Mouse (Mus musculus): Measurements from ENCODE around the gene Kcnq5. TPM values are rescaled to one million over a fixed set of nuclear protein-coding genes. Genes with fewer than 3 reads are reported as not detected.
"Not testable (repeated sequence)": the region's sequence is repeated elsewhere in the genome, so short reads cannot be mapped to it uniquely, and the experiment has no call there.

Kcnq5 gene
- total RNA-seq, 2 experiments from 2014 or later, result 1.8 to 3.0 TPM

GRCm38 (mm10) chr1:21650820-21651219, 310.9 kb downstream of the Kcnq5 start:
- no peak for DNase-seq (ENCODE audit: low spot score in 2 of 2)

- DNase-seq (ENCODE audit: low spot score in 2 of 2), result no peak
Measured at GRCm38 (mm10) chr1:21635406-21635805, 326.3 kb downstream of the Kcnq5 start.

DNA sequence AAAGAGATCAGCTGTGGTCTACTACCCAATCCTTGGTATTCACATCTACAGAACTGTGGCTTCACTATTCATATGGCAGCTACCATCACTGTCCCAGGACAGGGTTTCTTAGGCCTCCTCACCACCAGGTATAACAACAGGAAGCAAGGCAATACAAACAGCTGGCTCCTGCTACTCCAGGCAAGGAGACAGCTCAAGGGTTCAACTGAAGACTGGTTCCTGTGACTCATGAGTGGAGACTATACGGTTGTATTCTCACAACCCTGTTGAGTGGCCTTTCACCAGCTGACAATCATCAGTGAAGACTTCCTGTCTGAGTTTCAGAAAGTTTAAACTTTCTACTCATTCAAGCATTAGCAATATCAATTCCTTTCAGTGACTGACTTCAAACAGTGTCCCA, 327.7 kb downstream of the Kcnq5 start:
- DNase-seq (ENCODE audit: low spot score in 2 of 2), result no peak

DNA sequence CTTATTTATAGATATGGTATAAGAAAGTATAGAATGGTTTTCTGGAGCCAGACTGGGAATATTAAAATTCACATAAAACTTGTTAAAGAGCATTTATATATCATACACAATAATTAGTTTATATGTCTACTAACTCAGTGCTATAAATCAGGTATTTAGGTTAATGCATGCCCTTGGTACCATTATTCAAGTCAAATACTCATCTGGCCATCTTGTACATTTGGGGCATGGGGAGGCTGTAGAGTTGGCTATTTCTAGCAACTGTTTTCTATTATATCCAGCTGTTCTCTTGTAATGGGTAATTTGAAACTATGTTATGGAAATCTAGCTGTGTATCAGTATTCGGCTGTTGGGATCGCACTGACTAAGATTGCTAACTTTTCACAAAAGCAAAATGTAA, 339.3 kb downstream of the Kcnq5 start:
- no peak for DNase-seq (ENCODE audit: low spot score in 2 of 2)

DNA sequence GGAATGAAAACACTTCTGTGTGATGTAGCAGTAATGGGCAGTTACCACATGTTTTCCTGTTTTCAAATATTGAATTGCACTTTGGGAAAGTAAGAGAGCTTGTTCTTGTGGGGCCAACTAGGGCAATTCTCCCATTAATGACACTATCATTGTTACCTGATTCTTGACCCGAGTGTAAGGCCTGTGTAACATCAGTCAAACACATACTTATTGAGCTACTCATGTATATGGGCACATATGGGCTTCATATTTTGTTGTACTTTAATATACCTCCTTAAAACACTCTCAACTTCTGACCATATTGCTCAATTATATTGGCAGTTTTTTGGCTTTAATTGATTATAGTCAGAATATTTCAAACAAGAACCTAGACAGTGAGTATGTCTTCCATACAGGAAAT, 339.7 kb downstream of the Kcnq5 start:
- DNase-seq (ENCODE audit: low spot score in 2 of 2), result no peak

GRCm38 (mm10) chr1:21618712-21619111, 343.0 kb downstream of the Kcnq5 start:
- no peak for DNase-seq (ENCODE audit: low spot score in 2 of 2)

- no peak for DNase-seq (ENCODE audit: low spot score in 2 of 2)
Measured at GRCm38 (mm10) chr1:21616666-21617065, 345.1 kb downstream of the Kcnq5 start.

DNA sequence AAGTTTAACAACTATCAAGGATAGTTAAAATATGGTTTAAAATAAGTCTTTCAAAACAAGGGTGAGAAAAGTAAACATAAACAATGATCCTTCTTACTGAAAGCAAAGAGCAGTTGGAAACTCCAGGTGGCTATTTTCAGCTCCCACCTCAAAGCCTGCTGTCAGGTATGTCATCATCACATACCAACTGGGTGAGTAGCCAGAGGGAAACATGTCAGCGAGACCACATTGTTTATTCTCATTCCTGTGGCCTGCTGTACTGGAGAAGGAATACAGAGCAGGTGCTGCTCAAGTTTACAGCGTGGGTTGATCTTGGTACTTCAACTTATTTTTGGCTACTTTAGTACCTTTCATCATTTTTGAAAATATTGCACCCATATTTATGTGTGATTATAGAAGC, 347.8 kb downstream of the Kcnq5 start:
- DNase-seq (ENCODE audit: low spot score in 2 of 2), result no peak

DNA sequence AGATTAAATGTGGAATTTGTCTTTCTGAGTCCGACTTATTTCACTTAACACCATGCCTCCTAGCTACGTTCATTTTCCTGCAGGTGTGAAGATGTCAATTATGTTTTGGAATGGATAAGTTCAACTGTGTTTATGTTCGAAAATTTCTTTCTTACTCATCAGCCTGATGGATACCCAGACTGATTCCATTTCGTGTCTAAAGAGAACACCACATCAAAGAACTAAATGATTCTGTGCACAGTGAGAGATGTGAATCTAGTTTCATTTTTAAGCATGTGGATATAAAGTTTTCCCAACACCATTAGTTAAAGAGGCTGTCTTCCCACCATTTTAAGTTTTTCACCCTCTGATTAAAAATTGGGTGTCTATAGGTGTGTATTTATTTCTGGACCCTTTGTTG, 357.7 kb downstream of the Kcnq5 start:
- DNase-seq (ENCODE audit: low spot score in 2 of 2), result no peak

GRCm38 (mm10) chr1:21602567-21602966, 359.2 kb downstream of the Kcnq5 start:
- DNase-seq (ENCODE audit: low spot score in 2 of 2), result no peak

DNA sequence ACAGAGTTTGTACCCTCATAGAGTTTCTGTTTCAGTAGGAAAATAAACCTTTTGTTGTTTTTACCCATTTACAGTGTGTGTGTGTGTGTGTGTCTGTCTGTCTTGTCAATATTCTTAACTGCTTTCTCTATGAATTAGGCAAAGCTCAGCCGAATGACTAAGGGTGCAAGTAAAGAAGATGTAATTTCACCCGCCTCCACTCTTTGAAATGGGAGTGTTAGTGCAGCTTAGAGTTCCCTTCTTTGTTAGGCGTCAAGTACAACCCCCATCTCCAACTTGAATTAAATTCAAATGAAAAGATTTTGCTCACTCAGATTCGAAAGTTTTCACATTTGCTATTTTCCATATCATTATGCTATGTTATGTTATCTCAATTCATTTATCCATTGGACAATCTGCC, 361.1 kb downstream of the Kcnq5 start:
- DNase-seq (ENCODE audit: low spot score in 2 of 2), result no peak

DNA sequence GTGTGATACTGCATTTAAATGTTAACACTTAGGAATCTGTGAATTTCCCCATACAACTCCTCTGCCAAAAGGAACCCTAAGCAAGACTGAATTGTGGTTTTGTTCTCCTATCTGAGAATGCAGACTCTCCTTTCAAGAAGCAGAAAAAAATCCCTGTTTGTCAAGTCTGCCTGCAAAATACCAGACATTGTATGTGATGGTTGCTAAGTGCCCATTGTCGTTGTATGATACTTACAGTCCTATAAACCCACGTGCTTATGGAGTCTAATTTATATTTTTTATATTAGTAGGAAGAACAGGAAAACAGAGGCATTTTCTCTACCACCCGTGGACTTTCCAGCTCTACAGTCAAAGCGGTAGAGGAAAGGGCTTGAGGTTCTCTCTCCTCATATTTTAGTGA, 367.9 kb downstream of the Kcnq5 start:
- DNase-seq (ENCODE audit: low spot score in 2 of 2), result no peak

- DNase-seq (ENCODE audit: low spot score in 2 of 2), result not testable (repeated sequence)
Measured at GRCm38 (mm10) chr1:21567397-21567796, 394.3 kb downstream of the Kcnq5 start.

GRCm38 (mm10) chr1:21554630-21555029, 407.1 kb downstream of the Kcnq5 start:
- no peak for DNase-seq (ENCODE audit: low spot score in 2 of 2)

- no peak for DNase-seq (ENCODE audit: low spot score in 2 of 2)
Measured at GRCm38 (mm10) chr1:21552715-21553114, 409.0 kb downstream of the Kcnq5 start.

- no peak for DNase-seq (ENCODE audit: low spot score in 2 of 2)
Measured at GRCm38 (mm10) chr1:21543909-21544308, 417.8 kb downstream of the Kcnq5 start.

GRCm38 (mm10) chr1:21539486-21539885, 422.3 kb downstream of the Kcnq5 start:
- no peak for DNase-seq (ENCODE audit: low spot score in 2 of 2)

- no peak for DNase-seq (ENCODE audit: low spot score in 2 of 2)
Measured at GRCm38 (mm10) chr1:21530823-21531222, 430.9 kb downstream of the Kcnq5 start.

DNA sequence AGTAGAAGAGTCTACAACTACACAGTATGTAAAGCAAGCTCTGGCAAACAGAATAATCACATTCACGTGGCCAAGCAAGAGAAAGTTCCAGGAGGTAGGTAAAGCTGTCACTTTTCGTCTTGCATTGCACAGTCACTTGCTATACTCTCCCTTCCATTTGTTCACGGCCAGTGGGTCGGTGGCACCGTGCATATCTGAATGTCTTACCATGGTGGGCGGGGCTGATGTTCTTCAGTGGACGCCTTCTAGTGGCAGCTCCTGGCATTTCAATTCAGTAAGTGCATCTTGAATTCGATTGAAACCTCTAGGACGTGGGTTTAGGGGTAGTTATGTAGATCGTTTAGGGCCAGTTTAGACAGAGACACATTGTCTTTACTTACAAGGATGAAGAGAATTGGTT, 439.7 kb downstream of the Kcnq5 start:
- DNase-seq (ENCODE audit: low spot score in 2 of 2), result no peak

GRCm38 (mm10) chr1:21521475-21521874, 440.3 kb downstream of the Kcnq5 start:
- DNase-seq (ENCODE audit: low spot score in 2 of 2), result no peak

DNA sequence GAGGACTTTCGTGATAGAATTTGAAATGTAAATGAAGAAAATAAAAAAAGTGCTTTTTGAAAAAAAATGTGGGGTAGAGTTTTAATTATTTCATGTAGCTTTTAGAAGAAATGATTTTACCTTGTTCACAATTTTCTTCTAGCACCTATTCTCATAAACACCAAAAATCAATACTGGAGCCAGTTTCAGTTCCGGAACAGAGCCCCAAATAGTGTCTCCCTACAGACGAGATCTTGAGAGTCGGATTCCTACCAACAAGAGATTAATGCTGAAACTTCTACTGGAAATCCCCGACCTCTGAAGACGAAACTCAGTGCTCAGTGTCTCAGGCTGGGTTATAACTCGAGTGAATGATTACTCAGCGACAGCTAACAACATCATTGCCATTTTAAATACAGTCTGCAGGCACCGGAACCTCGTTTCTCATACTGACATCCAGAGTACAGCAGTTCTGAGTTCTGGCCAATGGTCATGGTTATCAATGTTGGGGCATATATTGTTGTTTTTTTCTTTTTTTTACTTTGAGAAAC, 441.6 kb downstream of the Kcnq5 start:
- DNase-seq (ENCODE audit: low spot score in 2 of 2), result no peak

DNA sequence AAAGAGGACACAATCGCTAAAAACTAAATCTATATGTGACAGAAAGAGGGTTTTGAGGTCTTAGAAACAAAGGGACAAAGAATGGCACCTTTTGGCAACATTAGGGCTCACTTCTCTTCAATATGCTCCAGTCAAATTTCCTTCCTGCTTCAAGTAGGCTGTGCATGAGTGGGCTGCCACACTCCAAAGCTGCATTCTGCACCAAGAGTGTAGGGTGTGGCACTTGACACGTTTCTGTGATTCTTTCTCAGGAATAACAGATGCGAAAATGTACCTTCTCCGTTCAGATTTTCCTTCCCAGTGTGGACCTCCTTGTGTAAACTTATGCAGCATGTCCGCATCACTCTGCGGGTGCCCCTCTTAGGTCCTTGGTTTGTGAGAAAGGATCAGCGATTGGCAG, 455.1 kb downstream of the Kcnq5 start:
- DNase-seq (ENCODE audit: low spot score in 2 of 2), result no peak

DNA sequence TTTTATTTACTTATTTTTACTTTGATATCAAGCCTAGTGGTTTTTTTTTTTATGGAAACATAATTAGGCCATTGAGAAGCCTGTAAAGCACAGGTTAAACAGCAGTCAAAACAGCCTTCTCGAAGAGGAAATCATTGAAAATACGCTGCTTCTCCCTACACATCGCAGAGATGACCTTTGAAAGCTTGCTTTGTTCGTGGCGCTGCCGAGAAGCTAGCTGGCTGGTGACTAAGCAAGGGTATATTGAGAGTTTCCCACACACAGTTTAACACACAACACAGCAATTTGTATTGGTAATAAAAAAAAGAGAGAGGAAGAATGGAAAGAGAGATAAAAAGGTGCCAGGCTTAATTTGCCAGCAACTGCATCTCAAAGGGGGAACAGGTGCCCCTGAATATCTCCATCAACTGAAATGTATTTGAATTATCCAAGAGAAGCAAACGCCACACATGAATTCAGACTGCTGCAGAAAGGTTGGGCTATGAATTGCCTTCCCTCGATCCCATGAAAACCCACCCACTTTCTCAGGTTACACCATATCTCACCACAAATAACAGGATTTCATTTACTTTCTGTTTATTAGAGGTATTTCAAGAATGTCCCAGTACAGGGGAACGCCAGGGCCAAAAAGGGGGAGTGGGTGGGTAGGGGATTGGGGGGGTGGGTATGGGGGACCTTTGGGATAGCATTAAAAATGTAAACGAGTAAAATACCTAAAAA, 461.8 kb downstream of the Kcnq5 start:
- DNase-seq (ENCODE audit: low spot score in 2 of 2), result no peak

Measured in adrenal gland, postnatal 4 days (tissue).